Mouse (Mus musculus) c-Kit-negative CD71-positive TER-119-positive erythroid progenitor cells, embryonic 14.5 days (primary cell): ENCODE results near the gene Sec31a.

Experiments
- DNase-seq: peaks from one replicate; pipeline ENCODE4 v3.0.0-alpha.2; 2013; ENCODE audit warnings: low read depth, low spot score

Gene Sec31a

GRCm38 (mm10) chr5:100349287-100350215 lies 66.5 kb downstream of the Sec31a start:
- no peak for DNase-seq

GRCm38 (mm10) chr5:100345118-100345517 lies 70.9 kb downstream of the Sec31a start:
- DNase-seq = no peak

- no peak for DNase-seq
Observed at GRCm38 (mm10) chr5:100343087-100343486, 72.9 kb downstream of the Sec31a start.

GRCm38 (mm10) chr5:100342422-100342821 lies 73.6 kb downstream of the Sec31a start:
- DNase-seq = no peak

- DNase-seq = no peak
Observed at GRCm38 (mm10) chr5:100341042-100341441, 75.0 kb downstream of the Sec31a start.

- DNase-seq = no peak
Observed at GRCm38 (mm10) chr5:100337852-100338251, 78.2 kb downstream of the Sec31a start.

- no peak for DNase-seq
Observed at GRCm38 (mm10) chr5:100336876-100337275, 79.2 kb downstream of the Sec31a start.

- no peak for DNase-seq
Observed at GRCm38 (mm10) chr5:100335581-100336080, 80.4 kb downstream of the Sec31a start.

- DNase-seq = no peak
Observed at GRCm38 (mm10) chr5:100334686-100335085, 81.3 kb downstream of the Sec31a start.

GRCm38 (mm10) chr5:100333607-100334380 lies 82.2 kb downstream of the Sec31a start:
- DNase-seq = no peak

GRCm38 (mm10) chr5:100332300-100333004 lies 83.6 kb downstream of the Sec31a start:
- DNase-seq = no peak

- no peak for DNase-seq
Observed at GRCm38 (mm10) chr5:100331636-100332035, 84.4 kb downstream of the Sec31a start.

GRCm38 (mm10) chr5:100322081-100322480 lies 94.0 kb downstream of the Sec31a start:
- DNase-seq = peak; percentile 28

- DNase-seq = no peak
Observed at GRCm38 (mm10) chr5:100317842-100318241, 98.2 kb downstream of the Sec31a start.

- DNase-seq = no peak
Observed at GRCm38 (mm10) chr5:100317010-100317409, 99.0 kb downstream of the Sec31a start.

GRCm38 (mm10) chr5:100315646-100316045 lies 100.4 kb downstream of the Sec31a start:
- no peak for DNase-seq

- no peak for DNase-seq
Observed at GRCm38 (mm10) chr5:100312391-100312790, 103.6 kb downstream of the Sec31a start.
